Mouse (Mus musculus) liver, adult 2 months (tissue): ENCODE data around the gene Grin2c. TPM values are rescaled to one million over a fixed set of nuclear protein-coding genes. Genes with fewer than 3 reads are reported as not detected.

ENCODE experiments used
- DNase-seq: peaks from one replicate; pipeline ENCODE4 v3.0.0-alpha.2; 2011; ENCODE audit warnings: low read depth, low spot score; ENCODE audit errors: extremely low read depth
- H3K27ac ChIP-seq: fragments of 200-500 bp; replicated peaks from 2 replicates; pipeline ENCODE4 v1.5.1; 2012; ENCODE audit warnings: low read depth, mild to moderate bottlenecking, control low read depth, inconsistent platforms, low read length; ENCODE audit not compliant: insufficient read depth
- H3K27me3 ChIP-seq: fragments of 200-500 bp; 2 replicates; pipeline ENCODE4 v1.6.1; 2012; ENCODE audit warnings: mild to moderate bottlenecking, moderate library complexity, low read length, inconsistent platforms; ENCODE audit not compliant: control insufficient read depth, insufficient read depth
- H3K36me3 ChIP-seq: fragments of 200-500 bp; 2 replicates; pipeline ENCODE4 v1.6.1; 2012; ENCODE audit warnings: low read length, inconsistent platforms; ENCODE audit not compliant: control insufficient read depth, insufficient read depth
- H3K4me1 ChIP-seq: fragments of 200-500 bp; 2 replicates; pipeline ENCODE4 v1.6.1; 2011; ENCODE audit warnings: low read length; ENCODE audit not compliant: control insufficient read depth, insufficient read depth
- H3K4me3 ChIP-seq: fragments of 200-500 bp; 2 replicates; pipeline ENCODE4 v1.5.1; 2011; ENCODE audit warnings: low read depth, mild to moderate bottlenecking, control low read depth, low read length, moderate library complexity; ENCODE audit not compliant: insufficient read depth
- H3K79me2 ChIP-seq: fragments of 200-500 bp; 2 replicates; pipeline ENCODE4 v1.6.1; 2012; ENCODE audit warnings: inconsistent platforms, mild to moderate bottlenecking, low read length, moderate library complexity; ENCODE audit not compliant: control insufficient read depth, insufficient read depth
- H3K9ac ChIP-seq: fragments of 200-500 bp; 2 replicates; pipeline ENCODE4 v1.6.1; 2012; ENCODE audit warnings: low read depth, mild to moderate bottlenecking, control low read depth, inconsistent platforms, low read length
- CTCF ChIP-seq: fragments of 200-500 bp; IDR thresholded peaks from 2 replicates; pipeline ENCODE4 v1.5.1; 2011; ENCODE audit warnings: low read depth, low read length, control low read depth
- POLR2A ChIP-seq: fragments of 200-500 bp; IDR thresholded peaks from 2 replicates; pipeline ENCODE4 v1.6.1; 2011; ENCODE audit warnings: low read length, control low read depth; ENCODE audit not compliant: insufficient read depth; ENCODE audit errors: extremely low read depth
- WGBS: fragments of 180-500 bp; shearing (Covaris S2); methylation state at CpG from one replicate; pipeline ENCODE4 v1.1.7; 2018; 5-methylcytosine and 5-hydroxymethylcytosine counted together
- polyA plus RNA-seq: library from polyadenylated mRNA; depleted of rRNA; stranded (reverse); fragments of >200 nt; gene quantifications from 2 replicates; pipeline ENCODE4 v1.2.3, GENCODE M21; 2012
- total RNA-seq: library from RNA; depleted of rRNA; stranded (reverse); fragments of >200 nt; gene quantifications from 2 replicates; pipeline ENCODE4 v1.2.3, GENCODE M21; 2014

Grin2c gene
- total and polyA plus RNA-seq, 2 experiments = 0.07 TPM; not detected in 1

- Histone ChIP-seq H3K4me1 (0 out of 2 replicates have a peak, but pooled peaks cover 4% of the 10 kb centered on the region), H3K79me2 (peaks cover 2% of the 10 kb centered on the region; the same call in 1 of the 2 replicates), H3K27me3 (no peaks in the 10 kb centered on the region), H3K36me3 (no peaks in the 10 kb centered on the region), H3K27ac (no peak overlapping the region), H3K4me3 (no peak overlapping the region), H3K9ac (no peak overlapping the region)
- DNase-seq = no peak
- 85% methylated on average over 4 of the region's 4 CpGs for WGBS
- TF ChIP-seq CTCF (0 out of 2 replicates have a peak, but pooled peaks have one; percentile 3), POLR2A (no peak)
These were observed 33.7 kb upstream of the Grin2c start for GRCm38 (mm10) chr11:115300745-115301144.

DNA sequence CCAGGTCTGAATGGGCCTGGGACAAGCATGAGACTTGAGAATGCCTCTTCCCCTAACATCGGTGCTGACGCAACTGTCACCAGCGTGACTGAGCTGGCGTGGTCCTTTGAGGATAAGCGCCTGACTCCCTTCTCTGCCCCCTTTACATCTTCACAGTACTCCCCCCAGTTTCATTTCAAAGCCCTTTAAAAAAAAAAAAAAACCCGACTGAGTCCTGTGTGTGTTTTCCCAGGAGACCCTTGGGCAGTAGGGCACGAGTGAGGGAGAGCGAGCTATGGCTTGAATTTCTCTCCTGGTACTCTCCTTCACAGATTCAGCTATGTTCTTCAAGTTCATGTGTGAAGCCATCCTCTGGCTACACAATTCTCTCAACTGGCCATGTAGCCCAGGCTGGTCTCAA, 31.1 kb upstream of the Grin2c start:
- WGBS = 80% methylated on average over 8 of the region's 8 CpGs
- H3K27ac ChIP-seq = peak overlapping the region; percentile 30
- H3K4me3 ChIP-seq = no peak overlapping the region
- H3K36me3 ChIP-seq = peaks cover 7% of the 10 kb centered on the region; the same call in 1 of the 2 replicates
- H3K79me2 ChIP-seq = peaks cover 8% of the 10 kb centered on the region; the same call in 1 of the 2 replicates
- H3K27me3 ChIP-seq = no peaks in the 10 kb centered on the region
- H3K9ac ChIP-seq = no peak overlapping the region
- TF ChIP-seq POLR2A (no peak), CTCF (no peak)
- no peak for DNase-seq
- H3K4me1 ChIP-seq = 0 out of 2 replicates have a peak, but pooled peaks cover 13% of the 10 kb centered on the region

DNA sequence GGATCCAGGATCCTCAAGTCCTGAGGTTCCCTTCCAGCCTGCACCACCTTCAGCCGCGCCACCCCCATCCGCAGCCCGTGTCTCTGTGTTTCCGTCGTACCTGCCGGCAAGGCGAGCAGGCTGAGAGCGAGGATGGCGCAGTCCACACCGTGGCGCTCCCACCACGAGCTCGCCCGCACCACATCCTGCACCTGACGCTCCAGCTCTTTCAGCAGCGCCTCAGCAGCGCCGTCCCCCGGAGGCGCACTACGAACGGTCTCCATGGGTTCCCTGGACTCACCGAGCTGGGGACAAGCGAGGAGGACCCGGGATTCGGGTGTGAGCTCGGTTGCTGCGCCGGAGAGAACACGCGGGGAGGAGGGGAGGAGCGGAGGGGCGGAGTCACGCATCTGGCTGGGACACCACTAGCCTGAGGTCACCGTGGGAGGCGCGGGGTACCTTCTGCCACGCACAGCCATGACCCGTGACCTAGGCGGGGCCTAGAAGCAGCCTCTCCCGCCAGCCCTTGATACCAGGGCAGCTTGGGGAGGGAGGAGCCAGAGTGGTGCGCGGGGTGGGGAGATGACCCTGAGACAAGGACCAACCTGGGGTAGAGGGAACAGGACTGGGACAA, 30.3 kb upstream of the Grin2c start, which contains the start of gene Fads6:
Gene Fads6, minus strand, starts transcription at position 450 of the 613 bp plus-strand sequence.
- Histone ChIP-seq H3K79me2 (peaks cover 8% of the 10 kb centered on the region; the same call in 1 of the 2 replicates), H3K27ac (peak within 1 kb of the TSS; percentile 88), H3K4me1 (peaks cover 14% of the 10 kb centered on the region; the same call in 1 of the 2 replicates), H3K36me3 (peaks cover 7% of the 10 kb centered on the region; the same call in 1 of the 2 replicates), H3K4me3 (peak within 1 kb of the TSS; percentile 86), H3K27me3 (no peaks in the 10 kb centered on the region), H3K9ac (peak within 1 kb of the TSS; percentile 93)
- TF ChIP-seq CTCF (peak; percentile 51), POLR2A (peak; percentile 93)
- peak; percentile 89 for DNase-seq
- WGBS = under 1% methylated on average over 44 of the region's 44 CpGs

DNA sequence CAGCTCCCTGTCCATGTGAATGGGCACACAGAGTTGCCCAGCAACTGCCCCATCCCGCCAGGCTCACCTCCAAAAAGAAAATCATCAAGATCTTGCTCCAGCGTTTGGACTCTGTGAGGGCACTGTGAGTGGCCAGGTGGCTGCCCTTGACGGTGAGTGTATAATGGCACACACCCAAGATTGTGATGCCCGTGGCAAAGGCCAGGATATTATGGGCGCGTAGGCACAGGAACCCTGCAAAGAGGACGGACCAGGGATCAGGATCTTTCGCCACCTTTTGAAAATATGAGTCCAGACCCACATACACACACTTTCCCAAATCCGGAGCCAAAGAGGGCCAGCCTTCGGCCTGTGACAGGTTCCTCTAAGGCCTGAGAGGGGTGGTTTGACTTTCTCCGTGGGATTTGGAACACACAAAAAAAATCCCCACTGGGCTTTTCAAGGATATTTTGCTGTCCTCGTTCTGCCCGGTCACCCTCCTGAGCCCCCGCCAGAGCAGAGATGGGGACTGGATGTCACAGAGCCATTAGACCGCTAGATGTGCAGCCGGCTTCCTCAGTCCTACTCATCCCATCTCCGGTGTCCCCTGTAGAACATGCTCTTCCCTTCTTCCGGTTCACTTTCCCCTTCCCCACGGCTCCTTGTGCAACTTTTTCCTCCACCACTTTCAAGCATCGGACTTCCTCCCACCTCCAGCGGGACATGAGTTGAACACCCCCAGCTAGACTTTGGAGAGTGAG, 29.6 kb upstream of the Grin2c start:
- peaks cover 10% of the 10 kb centered on the region; the same call in 1 of the 2 replicates for H3K79me2 ChIP-seq
- H3K4me3 ChIP-seq = peak overlapping the region; percentile 86
- DNase-seq = peak; percentile 95
- H3K27ac ChIP-seq = peak overlapping the region; percentile 88
- H3K27me3 ChIP-seq = no peaks in the 10 kb centered on the region
- H3K9ac ChIP-seq = peak overlapping the region; percentile 93
- H3K36me3 ChIP-seq = peaks cover 7% of the 10 kb centered on the region; the same call in 1 of the 2 replicates
- H3K4me1 ChIP-seq = peaks cover 20% of the 10 kb centered on the region
- whole genome bisulfite sequencing = 14% methylated on average over 21 of the region's 21 CpGs
- TF ChIP-seq CTCF (no peak), POLR2A (peak; percentile 30; the same call in 1 of the 2 replicates)

- Histone ChIP-seq H3K27ac (peak overlapping the region; percentile 61), H3K4me3 (peak overlapping the region; percentile 86), H3K27me3 (no peaks in the 10 kb centered on the region), H3K79me2 (peaks cover 14% of the 10 kb centered on the region; the same call in 1 of the 2 replicates), H3K36me3 (peaks cover 7% of the 10 kb centered on the region; the same call in 1 of the 2 replicates), H3K4me1 (peaks cover 24% of the 10 kb centered on the region), H3K9ac (peak overlapping the region; percentile 47)
- no peak for DNase-seq
- WGBS = 32% methylated on average over 11 of the region's 11 CpGs
- TF ChIP-seq POLR2A = no peak
- TF ChIP-seq CTCF = no peak
These were observed 28.9 kb upstream of the Grin2c start for GRCm38 (mm10) chr11:115295939-115296338.
